Mouse (Mus musculus) heart, embryonic 15.5 days (tissue): ENCODE results near the gene Tor2a. TPM values are rescaled to one million over a fixed set of nuclear protein-coding genes. Genes with fewer than 3 reads are reported as not detected.

Experiments
- ATAC-seq: fragments of 200-750 bp; cut with Nextera tagmentation; replicated peaks from 2 replicates; pipeline ENCODE4 v1.8.0; 2017; ENCODE audit warnings: low read depth, moderate TSS enrichment; ENCODE audit not compliant: insufficient number of reproducible peaks, insufficient read depth, low FRiP score
- H3K27ac ChIP-seq: fragments of 300-500 bp; sonication (generic); 2 replicates; pipeline ENCODE4 v1.5.1; 2015; ENCODE audit warnings: mild to moderate bottlenecking, inconsistent platforms
- H3K27me3 ChIP-seq: fragments of 300-500 bp; sonication (generic); 2 replicates; pipeline ENCODE4 v1.6.1; 2015; ENCODE audit warnings: inconsistent platforms
- H3K36me3 ChIP-seq: fragments of 300-500 bp; sonication (generic); 2 replicates; pipeline ENCODE4 v1.6.1; 2015; ENCODE audit warnings: mild to moderate bottlenecking, inconsistent platforms
- H3K4me1 ChIP-seq: fragments of 300-500 bp; sonication (generic); replicated peaks from 2 replicates; pipeline ENCODE4 v1.6.1; 2015; ENCODE audit warnings: inconsistent platforms
- H3K4me2 ChIP-seq: fragments of 300-500 bp; sonication (generic); 2 replicates; pipeline ENCODE4 v1.6.1; 2015; ENCODE audit warnings: inconsistent platforms, mild to moderate bottlenecking, moderate library complexity
- H3K4me3 ChIP-seq: fragments of 300-500 bp; sonication (generic); 2 replicates; pipeline ENCODE4 v1.5.1; 2015; ENCODE audit warnings: mild to moderate bottlenecking, inconsistent platforms
- H3K9ac ChIP-seq: fragments of 300-500 bp; sonication (generic); 2 replicates; pipeline ENCODE4 v1.6.1; 2015; ENCODE audit warnings: mild to moderate bottlenecking, inconsistent platforms
- H3K9me3 ChIP-seq: fragments of 300-500 bp; sonication (generic); replicated peaks from 2 replicates; pipeline ENCODE4 v1.6.1; 2016; ENCODE audit warnings: inconsistent platforms
- WGBS: fragments of 180-500 bp; shearing (Covaris S2); methylation state at CpG from one replicate; pipeline ENCODE4 v1.1.7; 2015; ENCODE audit warnings: mixed read lengths; 5-methylcytosine and 5-hydroxymethylcytosine counted together
- polyA plus RNA-seq: library from polyadenylated mRNA; unstranded; fragments of >200 nt; fragmentation: Nextera tagmentation; extraction: Ambion mirVana; gene quantifications from 2 replicates; pipeline ENCODE4 v1.2.1, GENCODE M21; 2015

The Tor2a gene
- 31.2 and 41.1 TPM in 2 replicates for polyA plus RNA-seq

- H3K4me1 ChIP-seq, result peaks cover 6% of the 10 kb centered on the region
- peak within 1 kb of the TSS; percentile 88 for H3K27ac ChIP-seq
- peaks cover 31% of the 10 kb centered on the region; the same call in 1 of the 2 replicates for H3K36me3 ChIP-seq
- no peaks in the 10 kb centered on the region for H3K27me3 ChIP-seq
- ATAC-seq, result peak; percentile 96
- H3K4me3 ChIP-seq, result peak within 1 kb of the TSS; percentile 69
- H3K4me2 ChIP-seq, result peak within 1 kb of the TSS; percentile 73
- no peaks in the 10 kb centered on the region for H3K9me3 ChIP-seq
- under 1% methylated on average over 65 of the region's 66 CpGs for WGBS
- peak within 1 kb of the TSS; percentile 83 for H3K9ac ChIP-seq
These were observed at the start of gene Tor2a for GRCm38 (mm10) chr2:32757056-32757845. TSS of gene Tor2a (plus strand) at chr2:32757234.

DNA sequence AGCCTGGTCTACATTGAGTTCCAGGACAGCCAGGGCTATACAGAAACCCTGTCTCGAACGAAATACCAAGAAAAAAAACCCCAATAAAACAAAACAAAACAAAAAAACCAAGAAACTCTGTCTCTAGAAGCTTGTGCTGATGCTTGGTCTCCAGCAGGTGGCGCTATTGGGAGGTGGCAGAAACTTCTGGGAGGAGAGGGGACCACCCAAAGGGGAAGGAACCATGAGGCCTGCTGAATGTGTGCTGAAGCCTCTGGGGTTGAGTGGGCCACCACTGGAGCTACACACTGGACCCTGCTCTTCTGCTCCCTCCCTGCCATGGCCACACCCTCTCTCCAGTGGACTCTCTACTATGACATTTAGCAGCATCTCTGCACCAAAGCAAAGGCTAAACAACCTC is 48.4 kb upstream of the Tor2a start:
- no peaks in the 10 kb centered on the region for H3K27me3 ChIP-seq
- H3K4me2 ChIP-seq, result no peak overlapping the region
- no peak overlapping the region for H3K27ac ChIP-seq
- no peak overlapping the region for H3K9ac ChIP-seq
- WGBS, result 39% methylated on average over 3 of the region's 3 CpGs
- H3K4me3 ChIP-seq, result no peak overlapping the region
- ATAC-seq, result no peak
- no peaks in the 10 kb centered on the region for H3K9me3 ChIP-seq
- peaks cover 69% of the 10 kb centered on the region for H3K36me3 ChIP-seq
- H3K4me1 ChIP-seq, result peaks cover 12% of the 10 kb centered on the region

DNA sequence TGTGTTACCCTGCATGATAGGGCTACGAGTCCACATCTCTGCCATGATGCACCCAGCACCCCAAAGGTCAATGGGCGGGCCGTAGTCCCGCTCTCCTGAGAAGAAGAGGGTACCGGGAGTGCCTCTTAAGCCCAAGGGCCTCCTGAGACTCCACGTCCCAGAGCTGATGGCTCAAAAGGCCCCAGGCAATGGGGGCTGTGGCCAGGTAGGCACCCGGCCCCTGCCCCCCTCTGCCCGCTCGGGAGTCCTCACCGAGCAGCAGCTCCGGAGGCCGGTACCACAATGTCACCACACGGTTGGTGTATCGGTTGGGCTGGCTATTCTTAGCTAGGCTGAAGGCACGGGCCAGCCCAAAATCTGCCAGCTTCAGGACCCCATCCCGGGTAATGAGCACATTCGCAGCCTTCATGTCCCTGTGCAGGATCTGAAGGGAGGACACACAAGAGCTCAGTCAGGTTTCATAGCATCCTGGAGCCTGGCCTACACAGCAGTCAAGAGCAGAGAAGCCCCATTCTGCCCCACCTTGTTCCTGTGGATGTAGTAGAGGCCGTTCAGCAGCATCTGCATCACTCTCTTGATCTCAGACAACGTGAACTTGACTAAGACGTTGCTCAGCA is 47.4 kb upstream of the Tor2a start:
- H3K4me3 ChIP-seq, result no peak overlapping the region
- no peak overlapping the region for H3K9ac ChIP-seq
- no peak overlapping the region for H3K4me2 ChIP-seq
- ATAC-seq, result no peak
- no peak overlapping the region for H3K27ac ChIP-seq
- H3K36me3 ChIP-seq, result peaks cover 60% of the 10 kb centered on the region
- H3K4me1 ChIP-seq, result peaks cover 19% of the 10 kb centered on the region
- no peaks in the 10 kb centered on the region for H3K9me3 ChIP-seq
- 86% methylated on average over 20 of the region's 20 CpGs for WGBS
- no peaks in the 10 kb centered on the region for H3K27me3 ChIP-seq

- peaks cover 27% of the 10 kb centered on the region for H3K4me1 ChIP-seq
- H3K4me3 ChIP-seq, result no peak overlapping the region
- no peak overlapping the region for H3K4me2 ChIP-seq
- H3K9me3 ChIP-seq, result no peaks in the 10 kb centered on the region
- 82% methylated on average over 5 of the region's 5 CpGs for WGBS
- H3K36me3 ChIP-seq, result peaks cover 52% of the 10 kb centered on the region
- no peak for ATAC-seq
- H3K9ac ChIP-seq, result no peak overlapping the region
- no peaks in the 10 kb centered on the region for H3K27me3 ChIP-seq
- no peak overlapping the region for H3K27ac ChIP-seq
These were observed 46.6 kb upstream of the Tor2a start for GRCm38 (mm10) chr2:32710425-32710824.

DNA sequence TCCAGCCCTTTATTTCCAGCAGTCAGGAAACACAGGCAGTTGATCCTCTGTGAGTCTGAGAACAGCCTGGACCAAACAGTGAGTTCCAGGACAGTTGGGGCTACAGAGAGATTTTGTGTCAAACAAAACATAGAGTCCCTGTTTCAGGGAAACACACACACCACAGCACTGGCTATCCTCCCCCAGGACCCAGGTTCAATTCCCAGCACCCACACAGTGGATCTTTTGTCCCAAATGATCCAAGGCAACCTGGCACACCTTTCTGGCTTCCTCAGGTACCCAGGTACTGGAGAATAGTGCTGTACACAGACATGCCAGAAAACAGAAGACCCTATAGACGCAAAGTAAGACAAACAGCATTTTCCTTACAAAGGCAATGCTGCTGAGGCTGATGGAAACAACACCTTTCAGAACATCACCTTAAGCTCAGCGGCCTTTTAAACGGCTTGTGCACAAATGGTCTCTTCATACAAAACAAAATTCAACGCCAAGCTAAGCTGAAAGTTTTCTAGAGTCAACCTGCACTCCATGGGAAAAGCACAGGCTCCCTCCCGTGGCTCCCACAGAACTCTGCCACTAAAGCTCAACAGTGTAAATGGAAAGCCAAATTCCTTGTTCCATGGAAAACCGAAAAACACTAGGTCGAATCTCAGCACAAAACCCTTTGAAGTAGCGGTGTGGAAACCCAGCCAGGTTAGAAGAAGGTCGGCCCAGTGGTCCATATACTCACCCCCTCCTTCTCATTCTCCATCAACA is 45.6 kb upstream of the Tor2a start:
- 25% methylated on average over 9 of the region's 9 CpGs for WGBS
- no peaks in the 10 kb centered on the region for H3K27me3 ChIP-seq
- peak overlapping the region; percentile 88 for H3K9ac ChIP-seq
- peaks cover 28% of the 10 kb centered on the region for H3K4me1 ChIP-seq
- H3K27ac ChIP-seq, result peak overlapping the region; percentile 99
- H3K4me2 ChIP-seq, result peak overlapping the region; percentile 86
- no peaks in the 10 kb centered on the region for H3K9me3 ChIP-seq
- H3K36me3 ChIP-seq, result peaks cover 41% of the 10 kb centered on the region
- ATAC-seq, result no peak
- H3K4me3 ChIP-seq, result peak overlapping the region; percentile 91

- Histone ChIP-seq H3K9ac (peak overlapping the region; percentile 88), H3K4me1 (peaks cover 28% of the 10 kb centered on the region), H3K36me3 (peaks cover 35% of the 10 kb centered on the region), H3K9me3 (no peaks in the 10 kb centered on the region), H3K4me2 (peak overlapping the region; percentile 86), H3K4me3 (peak overlapping the region; percentile 91), H3K27me3 (no peaks in the 10 kb centered on the region), H3K27ac (peak overlapping the region; percentile 99)
- peak; percentile 41 for ATAC-seq
- WGBS, result under 1% methylated on average over 41 of the region's 41 CpGs
These were observed 44.9 kb upstream of the Tor2a start for GRCm38 (mm10) chr2:32712108-32712551.

DNA sequence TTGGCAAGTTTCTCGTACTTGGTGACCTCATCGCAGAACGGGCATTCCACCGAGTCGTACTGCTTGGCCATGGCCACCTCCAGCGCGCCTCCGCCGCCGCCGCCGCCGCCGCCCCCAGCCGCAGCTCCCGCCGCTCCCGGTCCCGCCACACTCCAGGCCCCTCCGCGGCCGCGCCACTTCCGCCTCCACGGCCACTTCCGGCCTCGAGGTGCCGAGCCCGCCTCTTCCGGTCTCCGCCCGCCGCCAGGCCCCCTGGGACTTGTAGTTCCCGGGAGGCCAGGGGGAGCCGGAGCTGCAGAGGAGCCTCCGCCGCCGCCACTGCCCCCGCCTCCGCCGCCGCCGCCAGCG is 44.5 kb upstream of the Tor2a start:
- Histone ChIP-seq H3K36me3 (peaks cover 31% of the 10 kb centered on the region), H3K4me3 (peak overlapping the region; percentile 91), H3K27me3 (no peaks in the 10 kb centered on the region), H3K9ac (peak overlapping the region; percentile 88), H3K9me3 (no peaks in the 10 kb centered on the region), H3K4me2 (peak overlapping the region; percentile 86), H3K4me1 (peaks cover 28% of the 10 kb centered on the region), H3K27ac (peak overlapping the region; percentile 99)
- WGBS, result under 1% methylated on average over 40 of the region's 44 CpGs
- peak; percentile 89 for ATAC-seq

- H3K27me3 ChIP-seq, result no peaks in the 10 kb centered on the region
- H3K36me3 ChIP-seq, result peaks cover 25% of the 10 kb centered on the region
- WGBS, result under 1% methylated on average over 52 of the region's 79 CpGs
These were observed 43.9 kb upstream of the Tor2a start, which contains the start of gene Cdk9 for GRCm38 (mm10) chr2:32712934-32713817. TSS of gene Cdk9 (minus strand) at chr2:32713076.

DNA sequence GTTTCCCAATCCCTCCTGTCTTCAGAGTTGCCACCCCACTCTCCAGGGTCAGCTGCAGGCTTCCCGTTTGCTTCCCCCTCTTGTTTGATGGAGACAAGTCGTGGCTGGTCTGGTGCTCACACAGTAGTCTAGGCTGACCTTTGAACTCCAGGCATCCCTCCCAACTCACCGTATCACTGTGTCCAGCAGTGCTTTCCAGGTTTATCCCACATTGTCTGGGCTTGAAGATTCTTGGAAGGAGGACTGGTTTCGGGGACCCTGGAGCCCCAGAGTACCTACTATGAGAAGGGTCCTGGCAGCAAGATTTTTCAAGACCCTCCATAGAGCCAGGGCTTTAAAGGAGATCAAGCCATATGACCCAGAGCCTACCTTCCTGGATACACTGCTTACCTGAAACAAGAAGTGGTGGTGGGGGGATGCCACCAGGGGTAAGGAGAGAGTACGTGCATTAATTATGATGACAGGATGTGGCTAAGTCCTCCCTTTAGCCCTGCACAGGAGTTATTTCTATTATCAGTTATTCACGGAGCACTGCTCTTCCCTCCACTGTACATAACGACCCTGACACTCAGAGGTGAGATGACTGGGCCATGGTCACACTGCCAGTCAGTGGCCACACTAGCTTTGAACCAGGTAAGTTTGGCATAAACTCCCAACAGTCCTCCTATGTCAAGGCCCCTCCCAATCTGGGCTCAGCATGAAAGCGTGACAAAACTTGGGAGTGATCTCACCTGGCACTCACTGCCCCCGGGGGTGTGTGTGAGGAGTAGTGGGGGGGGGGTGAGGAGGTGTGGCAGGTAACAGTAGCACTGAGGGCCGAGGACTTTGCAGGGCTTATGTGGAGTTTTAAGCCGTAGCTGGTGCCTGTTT is 42.7 kb upstream of the Tor2a start:
- no peak for ATAC-seq
- Histone ChIP-seq H3K9ac (no peak overlapping the region; the same call in 1 of the 2 replicates), H3K9me3 (no peaks in the 10 kb centered on the region), H3K27me3 (no peaks in the 10 kb centered on the region), H3K27ac (peak overlapping the region; percentile 99), H3K4me2 (peak overlapping the region; percentile 17; the same call in 1 of the 2 replicates), H3K36me3 (peaks cover 13% of the 10 kb centered on the region), H3K4me1 (peaks cover 28% of the 10 kb centered on the region), H3K4me3 (no peak overlapping the region)
- WGBS, result 40% methylated on average over 11 of the region's 11 CpGs

More at GRCm38 (mm10) chr2:32712934-32713817, 43.9 kb upstream of the Tor2a start, which contains the start of gene Cdk9:
- Histone ChIP-seq H3K4me3 (peak within 1 kb of the TSS; percentile 91), H3K27ac (peak within 1 kb of the TSS; percentile 99), H3K4me2 (peak within 1 kb of the TSS; percentile 86), H3K9ac (peak within 1 kb of the TSS; percentile 88), H3K4me1 (peaks cover 28% of the 10 kb centered on the region), H3K9me3 (no peaks in the 10 kb centered on the region)
- ATAC-seq, result peak; percentile 85

DNA sequence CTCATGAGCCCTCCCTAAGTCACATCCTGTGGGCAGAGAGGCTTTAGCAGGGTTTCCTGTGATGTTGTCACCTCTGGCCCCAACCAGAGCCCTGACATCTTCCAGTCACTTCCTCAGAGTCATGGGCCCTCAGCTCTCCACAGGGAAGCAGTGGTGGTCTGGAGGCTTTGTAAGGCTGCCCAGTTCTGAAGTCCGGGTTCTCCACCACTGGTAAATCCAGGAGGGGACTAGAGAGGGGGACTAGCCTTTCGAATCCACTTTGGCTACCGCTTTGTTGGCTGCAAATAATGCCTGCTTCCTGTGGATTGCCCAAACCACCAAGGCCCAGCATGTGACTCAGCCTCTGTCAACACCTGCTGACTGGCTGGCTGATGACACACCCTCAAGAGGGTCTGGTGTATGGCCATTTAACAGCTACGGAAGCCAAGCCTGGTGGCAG is 42.0 kb upstream of the Tor2a start:
- H3K36me3 ChIP-seq, result peaks cover 6% of the 10 kb centered on the region
- no peak overlapping the region for H3K9ac ChIP-seq
- H3K9me3 ChIP-seq, result no peaks in the 10 kb centered on the region
- WGBS, result 27% methylated on average over 4 of the region's 4 CpGs
- ATAC-seq, result no peak
- peak overlapping the region; percentile 17; the same call in 1 of the 2 replicates for H3K4me2 ChIP-seq
- peaks cover 28% of the 10 kb centered on the region for H3K4me1 ChIP-seq
- H3K27me3 ChIP-seq, result no peaks in the 10 kb centered on the region
- no peak overlapping the region for H3K4me3 ChIP-seq
- peak overlapping the region; percentile 99 for H3K27ac ChIP-seq
